Mouse (Mus musculus): ENCODE results near the gene Aipl1. TPM values are rescaled to one million over a fixed set of nuclear protein-coding genes. Genes with fewer than 3 reads are reported as not detected.

Gene Aipl1
- polyA plus RNA-seq, 1 experiment from 2014 or later: 0.56 TPM

DNA sequence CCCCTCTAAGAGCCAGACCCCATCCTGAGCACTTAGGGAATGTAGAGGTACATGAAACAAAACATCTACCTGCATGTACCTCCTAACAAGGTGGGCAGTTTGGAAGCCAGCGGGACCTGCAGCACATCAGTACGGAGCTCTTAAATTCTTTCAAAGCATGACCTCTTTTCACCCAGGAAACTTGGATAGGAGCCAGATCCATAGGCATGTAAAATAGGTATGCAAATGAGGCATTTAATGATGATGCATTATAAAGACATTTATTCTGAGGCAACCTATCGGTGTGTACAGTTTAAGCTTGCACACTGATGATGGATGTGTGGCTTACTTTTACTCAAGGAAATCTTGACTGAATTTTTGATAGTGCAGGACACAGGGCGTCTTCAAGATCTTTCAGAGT lies 22.6 kb downstream of the Aipl1 start:
- Histone ChIP-seq H3K27ac (replicated peaks) (no peak overlapping the region), H3K9me3 (replicated peaks) (no peaks in the 10 kb centered on the region), H3K9ac (no peak overlapping the region), H3K27me3 (no peaks in the 10 kb centered on the region), H3K4me1 (peaks cover 20% of the 10 kb centered on the region), H3K36me3 (no peaks in the 10 kb centered on the region), H3K4me3 (replicated peaks) (no peak overlapping the region), H3K4me2 (replicated peaks) (no peak overlapping the region)
- 59% methylated on average over 4 of the region's 4 CpGs for WGBS
- ATAC-seq (ENCODE audit: insufficient number of reproducible peaks, low FRiP score, low TSS enrichment, low read depth): no peak

DNA sequence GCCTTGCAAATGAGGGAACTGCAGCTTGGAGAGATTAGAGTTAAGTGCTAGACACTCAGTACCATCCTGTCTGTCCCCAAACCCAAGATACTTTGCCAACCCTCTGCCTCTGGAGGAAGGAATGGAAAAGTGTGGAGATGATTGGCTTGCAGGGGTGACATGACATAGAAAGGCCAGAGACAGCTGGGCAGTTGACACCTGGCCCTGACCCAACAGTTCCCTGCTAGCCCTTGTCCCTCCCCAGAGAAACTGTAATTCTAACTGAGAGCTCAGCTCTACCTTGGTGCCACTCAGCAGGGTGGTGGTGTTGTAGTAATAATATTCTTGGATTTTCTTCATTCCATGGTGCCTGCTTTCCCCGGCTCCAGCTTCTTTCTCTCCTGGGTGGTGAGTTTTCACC lies 25.4 kb downstream of the Aipl1 start:
- Histone ChIP-seq H3K27ac (replicated peaks) (no peak overlapping the region), H3K27me3 (no peaks in the 10 kb centered on the region), H3K4me2 (replicated peaks) (no peak overlapping the region), H3K4me3 (replicated peaks) (no peak overlapping the region), H3K9ac (no peak overlapping the region), H3K9me3 (replicated peaks) (no peaks in the 10 kb centered on the region), H3K36me3 (no peaks in the 10 kb centered on the region), H3K4me1 (peaks cover 20% of the 10 kb centered on the region)
- ATAC-seq (ENCODE audit: insufficient number of reproducible peaks, low FRiP score, low TSS enrichment, low read depth): no peak
- 37% methylated on average over 1 of the region's 1 CpGs for WGBS

DNA sequence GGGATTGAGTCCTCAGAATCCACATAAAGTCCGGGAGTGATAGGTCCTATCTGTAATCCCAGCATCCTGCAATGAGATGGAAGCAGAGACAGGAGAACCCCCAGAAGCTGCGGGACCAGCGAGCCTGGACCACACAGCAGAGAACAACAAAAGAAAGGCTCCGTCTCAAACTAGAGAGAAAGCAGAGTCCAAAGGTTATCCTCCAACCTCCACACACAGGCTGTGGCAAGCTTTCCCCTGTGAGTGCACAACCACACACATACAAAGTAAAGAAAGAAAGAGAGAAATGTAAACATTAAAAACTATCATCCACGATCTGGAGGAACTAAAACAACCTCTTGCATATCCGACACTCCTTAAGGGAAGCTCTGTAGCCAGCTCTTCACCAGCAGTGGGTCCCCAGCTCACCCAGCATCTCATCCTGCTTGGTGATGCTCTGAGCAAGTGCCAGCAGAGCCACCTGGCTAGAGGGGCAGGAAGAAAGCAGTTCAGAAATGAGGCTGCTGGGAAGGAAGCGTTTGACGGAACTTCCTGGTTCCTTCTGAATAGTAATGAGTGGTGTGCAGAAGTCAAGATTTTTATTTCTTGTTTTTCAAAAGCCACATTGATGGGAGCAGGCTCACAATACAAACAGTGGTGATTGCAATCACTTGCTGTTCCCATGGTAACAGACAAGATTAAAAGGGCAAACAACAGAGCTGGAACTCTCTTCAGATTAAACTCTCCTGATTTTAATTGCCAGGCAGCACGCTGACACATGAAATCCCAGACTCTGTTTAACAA lies 26.2 kb downstream of the Aipl1 start:
- Histone ChIP-seq H3K36me3 (no peaks in the 10 kb centered on the region), H3K27ac (replicated peaks) (no peak overlapping the region)
- no peak for ATAC-seq (ENCODE audit: insufficient number of reproducible peaks, low FRiP score, low TSS enrichment, low read depth)

DNA sequence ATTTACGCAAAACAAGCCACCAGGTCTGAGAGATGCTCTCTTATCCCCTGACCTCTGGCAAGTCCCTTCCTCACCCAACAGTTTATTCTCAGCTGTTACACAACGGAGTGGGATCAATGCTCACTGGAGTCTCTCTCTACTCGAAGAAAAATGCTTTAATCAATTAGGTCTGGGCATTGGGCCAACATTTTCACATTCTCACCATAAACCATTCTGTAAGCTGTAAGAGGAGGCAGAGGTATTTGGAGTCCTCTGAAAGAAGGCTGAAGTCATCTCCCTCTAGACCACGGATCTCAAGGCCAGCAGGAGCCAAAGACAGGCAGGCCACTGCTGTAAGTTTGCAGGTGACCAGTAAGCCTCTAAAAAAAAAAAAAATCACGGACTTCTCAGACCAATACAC lies 26.9 kb downstream of the Aipl1 start:
- H3K27me3 ChIP-seq: no peaks in the 10 kb centered on the region
- no peak overlapping the region for H3K4me3 ChIP-seq (replicated peaks)
- WGBS: 24% methylated on average over 5 of the region's 5 CpGs
- H3K9ac ChIP-seq: no peak overlapping the region
- H3K36me3 ChIP-seq: no peaks in the 10 kb centered on the region
- H3K4me1 ChIP-seq: peaks cover 20% of the 10 kb centered on the region
- H3K4me2 ChIP-seq (replicated peaks): no peak overlapping the region
- H3K27ac ChIP-seq (replicated peaks): no peak overlapping the region
- H3K9me3 ChIP-seq (replicated peaks): no peaks in the 10 kb centered on the region
- ATAC-seq (ENCODE audit: insufficient number of reproducible peaks, low FRiP score, low TSS enrichment, low read depth): no peak

More for the DNA sequence above, 26.2 kb downstream of the Aipl1 start:
- peaks cover 20% of the 10 kb centered on the region for H3K4me1 ChIP-seq
- H3K4me2 ChIP-seq (replicated peaks): no peak overlapping the region
- 40% methylated on average over 9 of the region's 9 CpGs for WGBS
- H3K9ac ChIP-seq: no peak overlapping the region
- no peaks in the 10 kb centered on the region for H3K9me3 ChIP-seq (replicated peaks)
- no peaks in the 10 kb centered on the region for H3K27me3 ChIP-seq
- H3K4me3 ChIP-seq (replicated peaks): no peak overlapping the region

- no peak overlapping the region for H3K27ac ChIP-seq (replicated peaks)
- H3K36me3 ChIP-seq: no peaks in the 10 kb centered on the region
- H3K9me3 ChIP-seq (replicated peaks): no peaks in the 10 kb centered on the region
- 87% methylated on average over 6 of the region's 6 CpGs for WGBS
- no peak overlapping the region for H3K4me2 ChIP-seq (replicated peaks)
- H3K9ac ChIP-seq: no peak overlapping the region
- no peaks in the 10 kb centered on the region for H3K27me3 ChIP-seq
- no peak overlapping the region for H3K4me3 ChIP-seq (replicated peaks)
- ATAC-seq (ENCODE audit: insufficient number of reproducible peaks, low FRiP score, low TSS enrichment, low read depth): no peak
- 0 out of 2 replicates have a peak, but pooled peaks cover 3% of the 10 kb centered on the region for H3K4me1 ChIP-seq
Measured at GRCm38 (mm10) chr11:72005547-72005946, 31.8 kb downstream of the Aipl1 start.

DNA sequence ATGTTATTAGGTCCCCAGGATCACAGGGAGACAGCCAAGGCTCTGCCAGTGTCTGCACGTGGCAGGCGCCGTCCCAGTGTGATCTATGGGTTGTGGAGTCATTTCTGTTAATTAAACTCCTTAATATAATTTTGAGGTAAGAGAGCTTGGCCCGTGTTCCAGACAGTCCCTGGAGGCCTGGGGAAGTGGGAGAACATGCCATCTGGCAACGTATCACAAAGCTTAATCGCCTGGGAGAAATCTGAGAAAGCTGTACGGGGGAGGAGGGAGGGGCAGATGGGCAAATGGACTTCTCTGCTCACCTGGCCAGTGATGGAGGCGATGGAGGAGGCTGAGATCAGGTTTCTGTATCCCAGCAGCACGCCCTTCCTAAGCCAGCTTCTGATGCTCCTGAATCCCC lies 34.1 kb downstream of the Aipl1 start:
- H3K4me1 ChIP-seq: no peaks in the 10 kb centered on the region

GRCm38 (mm10) chr11:72002138-72002853 lies 35.0 kb downstream of the Aipl1 start:
- H3K4me3 ChIP-seq (replicated peaks): no peak overlapping the region
- no peaks in the 10 kb centered on the region for H3K4me1 ChIP-seq
- no peak for ATAC-seq (ENCODE audit: insufficient number of reproducible peaks, low FRiP score, low TSS enrichment, low read depth)
- no peak overlapping the region for H3K9ac ChIP-seq
- WGBS: 46% methylated on average over 13 of the region's 13 CpGs
- no peaks in the 10 kb centered on the region for H3K36me3 ChIP-seq
- H3K27ac ChIP-seq (replicated peaks): no peak overlapping the region
- H3K27me3 ChIP-seq: peaks cover 2% of the 10 kb centered on the region; the same call in 1 of the 2 replicates
- H3K9me3 ChIP-seq (replicated peaks): no peaks in the 10 kb centered on the region
- no peak overlapping the region for H3K4me2 ChIP-seq (replicated peaks)

More for the DNA sequence above, 34.1 kb downstream of the Aipl1 start:
- no peaks in the 10 kb centered on the region for H3K9me3 ChIP-seq (replicated peaks)
- no peak overlapping the region for H3K4me3 ChIP-seq (replicated peaks)
- ATAC-seq (ENCODE audit: insufficient number of reproducible peaks, low FRiP score, low TSS enrichment, low read depth): peak; percentile 43; the same call in 1 of the 2 replicates
- no peaks in the 10 kb centered on the region for H3K36me3 ChIP-seq
- no peak overlapping the region for H3K9ac ChIP-seq
- H3K27ac ChIP-seq (replicated peaks): no peak overlapping the region
- no peak overlapping the region for H3K4me2 ChIP-seq (replicated peaks)
- WGBS: 30% methylated on average over 9 of the region's 9 CpGs
- H3K27me3 ChIP-seq: no peaks in the 10 kb centered on the region

DNA sequence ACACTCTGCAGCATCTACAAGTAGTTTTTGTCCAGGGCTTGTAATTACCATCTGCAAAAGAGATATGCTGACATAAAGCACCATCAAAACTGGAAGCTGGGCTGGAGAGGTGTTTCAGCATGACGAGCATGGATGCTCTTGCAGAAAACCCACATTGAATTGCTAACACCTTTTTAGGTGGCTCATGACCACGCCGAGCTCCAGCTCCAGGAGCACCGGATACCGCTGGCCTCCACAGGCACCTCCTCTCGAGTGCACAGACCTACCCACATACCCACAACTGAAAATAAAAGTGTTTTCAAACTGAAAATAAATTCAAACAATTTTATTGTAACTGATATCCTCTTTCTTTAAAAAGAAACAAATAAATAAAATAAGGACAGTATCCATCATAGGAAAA lies 37.1 kb downstream of the Aipl1 start:
- Histone ChIP-seq H3K36me3 (no peaks in the 10 kb centered on the region), H3K9ac (no peak overlapping the region), H3K27ac (replicated peaks) (no peak overlapping the region), H3K4me1 (peaks cover 17% of the 10 kb centered on the region), H3K27me3 (peaks cover 3% of the 10 kb centered on the region; the same call in 1 of the 2 replicates), H3K4me3 (replicated peaks) (no peak overlapping the region), H3K9me3 (replicated peaks) (no peaks in the 10 kb centered on the region), H3K4me2 (replicated peaks) (no peak overlapping the region)
- 86% methylated on average over 6 of the region's 6 CpGs for WGBS
- ATAC-seq (ENCODE audit: insufficient number of reproducible peaks, low FRiP score, low TSS enrichment, low read depth): no peak

DNA sequence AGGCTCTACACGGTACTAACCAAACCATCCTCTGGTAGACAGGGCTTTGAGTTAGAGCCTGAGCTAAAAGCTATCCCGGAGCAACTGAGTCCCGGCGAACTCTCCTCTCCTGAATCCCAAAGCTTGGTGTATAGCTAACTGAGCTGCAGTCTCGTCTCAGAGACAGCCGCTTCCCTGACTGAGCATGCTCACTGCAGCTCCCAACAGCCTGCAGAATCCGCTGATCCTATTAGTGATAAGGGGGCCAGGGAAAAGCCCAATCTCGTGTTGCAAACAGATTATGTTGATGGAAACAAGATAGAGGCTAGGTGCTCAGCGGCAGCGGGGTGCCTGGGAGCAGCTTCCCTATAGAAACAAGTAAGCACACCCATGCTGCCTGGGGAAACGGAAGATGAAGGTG lies 40.5 kb downstream of the Aipl1 start:
- Histone ChIP-seq H3K27ac (replicated peaks) (no peak overlapping the region), H3K4me2 (replicated peaks) (no peak overlapping the region), H3K9ac (no peak overlapping the region), H3K4me3 (replicated peaks) (no peak overlapping the region), H3K4me1 (peaks cover 17% of the 10 kb centered on the region), H3K36me3 (no peaks in the 10 kb centered on the region), H3K9me3 (replicated peaks) (no peaks in the 10 kb centered on the region), H3K27me3 (peaks cover 3% of the 10 kb centered on the region; the same call in 1 of the 2 replicates)
- ATAC-seq (ENCODE audit: insufficient number of reproducible peaks, low FRiP score, low TSS enrichment, low read depth): no peak
- WGBS: 24% methylated on average over 11 of the region's 11 CpGs

DNA sequence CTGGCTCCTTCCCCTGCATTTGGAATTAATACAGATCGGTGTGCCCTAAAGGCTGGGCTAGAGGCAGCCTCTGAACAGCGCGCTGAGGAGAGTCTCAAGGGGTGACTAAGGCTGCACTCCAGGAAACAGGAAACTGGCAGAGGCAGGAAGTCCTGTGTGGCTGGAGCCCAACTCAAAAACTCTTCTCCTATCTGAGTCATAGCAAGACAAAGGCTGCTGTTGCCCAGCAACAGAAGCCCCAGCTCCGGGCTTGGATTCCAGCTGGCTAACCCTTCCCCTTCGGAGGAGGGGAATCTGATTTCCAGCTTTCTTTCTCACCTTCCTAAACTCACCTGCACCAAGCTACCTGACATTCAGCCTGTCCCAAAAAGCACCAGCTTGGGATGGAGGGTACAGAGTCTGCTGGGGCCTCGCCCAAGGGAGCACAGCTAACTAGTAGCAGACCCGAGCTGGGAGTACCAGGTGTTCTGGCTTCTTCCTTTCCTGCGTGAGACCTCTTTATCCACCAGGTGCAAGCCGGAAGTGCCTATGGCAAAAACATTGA lies 41.3 kb downstream of the Aipl1 start:
- no peak overlapping the region for H3K9ac ChIP-seq
- peak overlapping the region; percentile 43 for H3K4me2 ChIP-seq (replicated peaks)
- peak overlapping the region; percentile 69 for H3K27ac ChIP-seq (replicated peaks)
- H3K36me3 ChIP-seq: no peaks in the 10 kb centered on the region
- H3K9me3 ChIP-seq (replicated peaks): no peaks in the 10 kb centered on the region
- whole genome bisulfite sequencing: 12% methylated on average over 9 of the region's 9 CpGs
- H3K4me1 ChIP-seq: peaks cover 17% of the 10 kb centered on the region
- 0 out of 2 replicates have a peak overlapping the region, but pooled peaks have one; percentile 1 for H3K4me3 ChIP-seq (replicated peaks)
- peak; percentile 85 for ATAC-seq (ENCODE audit: insufficient number of reproducible peaks, low FRiP score, low TSS enrichment, low read depth)
- H3K27me3 ChIP-seq: peaks cover 3% of the 10 kb centered on the region; the same call in 1 of the 2 replicates

DNA sequence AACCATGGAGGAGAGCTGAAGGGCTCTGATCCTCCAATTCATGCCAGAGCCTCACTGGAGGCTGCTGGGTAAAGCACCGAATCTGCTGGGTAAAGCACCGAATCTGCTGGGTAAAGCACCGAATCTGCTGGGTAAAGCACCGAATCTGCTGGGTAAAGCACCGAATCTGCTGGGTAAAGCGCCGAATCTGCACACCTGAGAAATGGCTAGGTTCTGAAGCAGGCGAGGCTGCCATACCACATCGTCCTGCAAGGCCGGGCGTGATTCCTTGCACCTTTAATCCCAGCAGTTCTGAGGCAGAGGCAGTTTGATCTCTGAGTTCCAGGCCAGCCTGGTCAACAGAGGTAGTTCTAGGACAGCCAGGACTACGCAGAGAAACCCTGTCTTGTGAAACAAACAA lies 44.9 kb downstream of the Aipl1 start:
- 88% methylated on average over 12 of the region's 12 CpGs for WGBS
- H3K4me1 ChIP-seq: peaks cover 17% of the 10 kb centered on the region

More for the DNA sequence above, 44.9 kb downstream of the Aipl1 start:
- Histone ChIP-seq H3K9ac (no peak overlapping the region), H3K36me3 (no peaks in the 10 kb centered on the region), H3K4me2 (replicated peaks) (no peak overlapping the region), H3K4me3 (replicated peaks) (no peak overlapping the region), H3K27ac (replicated peaks) (no peak overlapping the region), H3K27me3 (peaks cover 2% of the 10 kb centered on the region), H3K9me3 (replicated peaks) (no peaks in the 10 kb centered on the region)
- ATAC-seq (ENCODE audit: insufficient number of reproducible peaks, low FRiP score, low TSS enrichment, low read depth): no peak

All from embryonic facial prominence, embryonic 15.5 days (tissue).